Mouse (Mus musculus) heart, adult 2 months (tissue): Measurements from ENCODE around the gene Cdc37. TPM values are rescaled to one million over a fixed set of nuclear protein-coding genes. Genes with fewer than 3 reads are reported as not detected.
A peak's percentile ranks its signal among the peaks of the same experiment; 100 is the strongest.

Experiments
- DNase-seq, 2 experiments: peaks; one replicate each; pipeline ENCODE4 v3.0.0; 2021
- H3K27ac ChIP-seq: fragments of 200-600 bp; 2 replicates; pipeline ENCODE4 v1.8.1; 2022
- H3K27me3 ChIP-seq: fragments of 200-500 bp; 2 replicates; pipeline ENCODE4 v1.6.1; 2012; ENCODE audit warnings: mild to moderate bottlenecking, low read length, inconsistent platforms, mixed read lengths; ENCODE audit not compliant: control insufficient read depth, insufficient read depth
- H3K36me3 ChIP-seq: fragments of 200-500 bp; 2 replicates; pipeline ENCODE4 v1.6.1; 2012; ENCODE audit warnings: low read length, inconsistent platforms; ENCODE audit not compliant: control insufficient read depth, insufficient read depth
- H3K4me1 ChIP-seq: fragments of 200-500 bp; 2 replicates; pipeline ENCODE4 v1.6.1; 2011; ENCODE audit warnings: low read length; ENCODE audit not compliant: control insufficient read depth, insufficient read depth
- H3K4me3 ChIP-seq: fragments of 200-600 bp; 2 replicates; pipeline ENCODE4 v1.8.1; 2022
- H3K79me2 ChIP-seq: fragments of 200-500 bp; replicated peaks from 2 replicates; pipeline ENCODE4 v1.6.1; 2012; ENCODE audit warnings: mild to moderate bottlenecking, inconsistent platforms, low read length, moderate library complexity, mixed read lengths; ENCODE audit not compliant: control insufficient read depth, insufficient read depth
- H3K9ac ChIP-seq: fragments of 200-500 bp; 2 replicates; pipeline ENCODE4 v1.6.1; 2012; ENCODE audit warnings: low read depth, mild to moderate bottlenecking, control low read depth, inconsistent platforms, low read length, mixed read lengths
- CTCF ChIP-seq: fragments of 200-600 bp; IDR thresholded peaks from 2 replicates; pipeline ENCODE4 v1.8.1; 2022; ENCODE audit warnings: antibody characterized with exemption, mild to moderate bottlenecking, moderate library complexity
- EP300 ChIP-seq: fragments of 200-500 bp; IDR thresholded peaks from 2 replicates; pipeline ENCODE4 v1.6.1; 2011; ENCODE audit warnings: low read depth, low read length, control low read depth; ENCODE audit not compliant: insufficient read depth
- POLR2A ChIP-seq: fragments of 200-500 bp; IDR thresholded peaks from 2 replicates; pipeline ENCODE4 v1.6.1; 2011; ENCODE audit warnings: mild to moderate bottlenecking, low read depth, low read length, control low read depth; ENCODE audit not compliant: insufficient read depth
- WGBS: fragments of 180-500 bp; shearing (Covaris S2); methylation state at CpG from one replicate; pipeline ENCODE4 v1.1.7; 2018; 5-methylcytosine and 5-hydroxymethylcytosine counted together
- intact Hi-C: fragments of 180-260 bp; cut with DNase I; formaldehyde crosslinking; loops from one replicate; pipeline ENCODE4 v1.15.1; 2025
- polyA plus RNA-seq: library from polyadenylated mRNA; depleted of rRNA; stranded (reverse); fragments of >200 nt; gene quantifications from 2 replicates; pipeline ENCODE4 v1.2.3, GENCODE M21; 2012
- total RNA-seq, 2 experiments: library from RNA; stranded (reverse); gene quantifications; 2 replicates each; pipeline ENCODE4 v1.2.3; 2021

The Cdc37 gene
- total and polyA plus RNA-seq, 3 experiments, result 62.3 to 162 (median 150) TPM

DNA sequence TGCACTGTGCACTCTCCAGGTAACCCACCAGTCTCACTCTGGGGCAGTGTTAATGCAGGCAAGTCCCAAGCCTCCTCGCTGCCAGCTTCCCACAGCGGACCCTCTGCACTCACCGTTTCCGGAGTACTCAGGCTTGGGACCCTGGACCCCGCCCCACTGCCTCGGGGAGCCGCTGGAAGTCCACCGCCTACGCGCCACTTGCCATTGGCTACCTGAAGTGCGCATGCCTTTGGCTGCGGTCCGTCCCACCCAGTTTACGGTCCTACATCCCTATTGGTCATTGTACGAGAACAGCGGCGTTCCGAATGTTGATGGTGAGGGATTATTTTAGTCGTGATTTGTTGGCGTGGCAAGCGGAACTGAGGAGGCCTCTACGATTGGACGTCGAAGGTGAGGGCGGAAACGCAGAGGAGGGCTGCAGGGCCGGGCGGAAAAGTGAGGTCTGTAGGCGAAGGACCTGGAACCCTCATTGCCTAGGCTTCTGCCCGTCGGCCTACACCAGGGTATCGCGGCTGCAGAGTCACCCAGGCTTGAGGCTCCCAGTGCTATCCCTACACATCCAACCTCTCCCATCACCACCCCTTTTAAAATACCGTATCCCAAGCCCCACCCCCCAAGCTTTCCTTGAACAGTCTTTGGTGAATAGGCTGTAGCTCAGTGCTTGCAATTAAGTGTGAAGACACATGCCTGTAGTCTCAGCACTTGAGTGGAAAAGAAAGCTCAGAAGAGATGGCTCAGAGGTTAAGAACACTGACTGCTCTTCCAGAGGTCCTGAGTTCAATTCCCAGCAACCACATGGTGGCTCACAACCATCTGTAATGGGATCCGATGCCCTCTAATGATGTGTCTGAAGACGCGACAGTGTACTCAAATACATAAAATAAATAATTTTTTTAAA lies 18.5 kb downstream of the Cdc37 start, which contains the start of gene Tyk2:
Tyk2 (minus strand) TSS at position 185 of the 898 bp plus-strand sequence.
- peak; percentile 68 for TF ChIP-seq POLR2A
- no peak for TF ChIP-seq CTCF
- 0 out of 2 replicates have a peak, but pooled peaks have one; percentile 52 for TF ChIP-seq EP300
- Histone ChIP-seq H3K27ac (peak within 1 kb of the TSS; percentile 64), H3K79me2 (no peaks in the 10 kb centered on the region), H3K4me3 (peak within 1 kb of the TSS; percentile 59), H3K27me3 (no peaks in the 10 kb centered on the region), H3K36me3 (peaks cover 5% of the 10 kb centered on the region; the same call in 1 of the 2 replicates), H3K9ac (peak within 1 kb of the TSS; percentile 70), H3K4me1 (peaks cover 15% of the 10 kb centered on the region)
- intact Hi-C loops, result loop anchor here (10.0 kb wide), 1 partner anchor 127 kb away; the partner anchor contains the start of gene Mrpl4
- WGBS, result 6% methylated on average over 37 of the region's 37 CpGs
- DNase-seq, result peak; percentile 87 to 94

DNA sequence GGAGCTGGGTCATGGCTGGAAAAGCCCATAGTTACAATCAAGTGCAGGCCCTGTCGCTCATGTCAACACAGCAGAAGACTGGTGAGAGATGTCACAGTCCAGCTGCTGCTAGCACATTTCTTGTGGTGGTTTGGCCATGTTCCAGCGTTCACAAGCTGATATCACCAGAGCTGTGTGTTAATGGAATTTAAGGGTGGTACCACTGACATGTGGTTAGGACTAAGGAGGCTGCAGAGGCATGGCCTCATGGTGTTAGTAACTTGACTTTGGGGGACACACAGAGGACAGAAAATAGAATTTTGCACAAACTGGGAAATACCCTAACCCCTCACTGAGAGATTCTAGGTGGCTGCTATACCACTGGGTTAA lies 23.5 kb downstream of the Cdc37 start:
- H3K27me3 ChIP-seq, result no peaks in the 10 kb centered on the region
- no peak overlapping the region for H3K27ac ChIP-seq
- intact Hi-C loops, result no loop called here
- no peaks in the 10 kb centered on the region for H3K79me2 ChIP-seq
- no peak for DNase-seq
- H3K36me3 ChIP-seq, result no peaks in the 10 kb centered on the region
- TF ChIP-seq CTCF, result no peak
- no peak for TF ChIP-seq EP300
- TF ChIP-seq POLR2A, result no peak
- H3K9ac ChIP-seq, result no peak overlapping the region
- peaks cover 6% of the 10 kb centered on the region; the same call in 1 of the 2 replicates for H3K4me1 ChIP-seq
- no peak overlapping the region for H3K4me3 ChIP-seq
- WGBS, result 26% methylated on average over 2 of the region's 2 CpGs

DNA sequence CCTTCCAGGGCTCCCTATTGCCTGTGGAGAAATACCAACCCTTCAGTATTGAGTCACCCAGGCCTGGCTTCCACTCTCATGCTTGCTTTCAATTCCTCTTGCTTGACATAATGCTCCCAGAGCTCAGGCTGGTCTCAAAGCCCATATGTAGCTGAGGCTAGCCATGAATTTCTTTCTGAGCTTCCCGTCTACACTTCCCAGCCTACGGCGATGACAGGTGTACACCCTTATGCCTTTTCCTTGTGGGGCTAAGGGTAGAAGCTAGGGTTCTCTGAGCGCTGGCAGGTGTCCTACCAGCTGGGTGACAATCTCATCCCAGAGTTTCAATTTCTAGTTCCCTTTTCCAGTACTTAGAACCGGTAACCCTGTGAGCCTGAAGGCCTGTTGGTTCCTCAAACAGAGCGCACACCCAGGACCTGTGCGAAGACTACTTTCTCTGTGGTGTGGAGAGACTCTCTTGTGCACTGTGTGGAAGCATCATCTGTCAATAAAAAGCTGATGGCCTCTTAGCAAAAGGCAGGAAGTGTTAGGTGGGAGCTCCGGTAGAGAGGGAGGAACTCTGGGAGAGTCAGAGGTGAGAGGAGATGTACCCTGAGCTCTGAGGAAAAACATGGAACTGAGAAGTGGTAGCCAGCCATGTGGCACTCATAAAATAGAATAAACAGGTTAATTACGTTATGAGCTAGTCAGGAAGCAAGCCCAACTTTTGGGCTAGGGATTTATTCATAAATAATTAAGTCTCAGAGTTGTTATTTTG lies 24.1 kb downstream of the Cdc37 start:
- no peak overlapping the region for H3K27ac ChIP-seq
- H3K79me2 ChIP-seq, result no peaks in the 10 kb centered on the region
- no peak overlapping the region for H3K4me3 ChIP-seq
- 76% methylated on average over 9 of the region's 9 CpGs for WGBS
- intact Hi-C loops, result no loop called here
- H3K27me3 ChIP-seq, result no peaks in the 10 kb centered on the region
- H3K9ac ChIP-seq, result no peak overlapping the region
- no peak for DNase-seq
- H3K4me1 ChIP-seq, result peaks cover 6% of the 10 kb centered on the region; the same call in 1 of the 2 replicates
- no peak for TF ChIP-seq CTCF
- no peak for TF ChIP-seq POLR2A
- no peak for TF ChIP-seq EP300
- H3K36me3 ChIP-seq, result no peaks in the 10 kb centered on the region

DNA sequence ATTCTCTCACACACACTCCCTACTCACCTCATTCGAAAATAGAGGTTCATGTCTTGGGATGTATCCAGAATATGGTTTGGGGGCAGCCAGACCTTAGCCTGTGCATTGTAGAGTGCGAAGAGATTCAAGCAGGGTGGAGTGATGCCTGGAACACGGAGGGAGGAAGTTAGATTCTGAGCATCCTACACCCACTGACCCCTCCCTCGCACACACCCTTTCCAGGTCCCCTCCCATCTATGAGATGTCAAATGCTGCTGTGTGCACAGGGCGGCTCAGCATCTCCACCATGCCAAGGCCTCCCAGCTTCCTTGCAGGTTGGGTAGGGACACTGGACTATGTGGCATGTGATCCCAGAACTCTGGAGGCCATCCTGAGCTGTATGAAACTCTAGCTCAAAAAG lies 24.9 kb downstream of the Cdc37 start:
- peaks cover 4% of the 10 kb centered on the region; the same call in 1 of the 2 replicates for H3K4me1 ChIP-seq
- no peak for TF ChIP-seq CTCF
- TF ChIP-seq EP300, result no peak
- H3K27me3 ChIP-seq, result no peaks in the 10 kb centered on the region
- no peak overlapping the region for H3K4me3 ChIP-seq
- no peak overlapping the region for H3K9ac ChIP-seq
- 76% methylated on average over 5 of the region's 5 CpGs for WGBS
- H3K36me3 ChIP-seq, result no peaks in the 10 kb centered on the region
- no peak overlapping the region for H3K27ac ChIP-seq
- H3K79me2 ChIP-seq, result no peaks in the 10 kb centered on the region
- no peak for DNase-seq
- intact Hi-C loops, result no loop called here

DNA sequence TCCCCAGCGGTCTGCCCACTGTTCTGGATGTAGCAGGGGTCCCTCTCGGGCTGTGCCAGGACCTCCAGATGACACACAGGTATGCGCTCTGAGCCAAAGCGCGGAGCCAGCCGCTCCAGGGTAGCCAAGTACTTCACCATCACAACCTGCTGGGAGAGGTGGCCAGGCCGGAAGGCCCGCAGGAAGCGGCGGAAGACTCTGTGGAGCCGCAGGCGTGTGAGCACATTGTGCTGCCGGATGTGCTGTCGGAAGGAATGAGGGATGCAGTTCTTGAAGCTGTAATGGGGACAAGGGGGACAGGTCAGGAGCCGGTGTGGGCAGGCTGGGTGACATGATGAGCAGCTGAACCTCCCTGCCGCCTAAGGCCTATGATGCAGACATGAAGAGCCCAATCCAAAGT lies 28.3 kb downstream of the Cdc37 start:
- Histone ChIP-seq H3K79me2 (no peaks in the 10 kb centered on the region), H3K4me1 (peaks cover 4% of the 10 kb centered on the region; the same call in 1 of the 2 replicates), H3K4me3 (no peak overlapping the region), H3K27ac (no peak overlapping the region), H3K36me3 (no peaks in the 10 kb centered on the region), H3K9ac (no peak overlapping the region), H3K27me3 (no peaks in the 10 kb centered on the region)
- intact Hi-C loops, result no loop called here
- no peak for DNase-seq
- WGBS, result 87% methylated on average over 16 of the region's 16 CpGs
- TF ChIP-seq EP300 (no peak), CTCF (no peak), POLR2A (no peak)
